Mouse (Mus musculus): ENCODE results near the gene Dhx30. TPM values are rescaled to one million over a fixed set of nuclear protein-coding genes. Genes with fewer than 3 reads are reported as not detected.

The Dhx30 gene
- polyA plus RNA-seq, 1 experiment from 2014 or later: 206 TPM

GRCm38 (mm10) chr9:110054781-110055180, 62.8 kb downstream of the Dhx30 start:
- peak overlapping the region; percentile 97 for H3K27ac ChIP-seq
- no peak for ATAC-seq (ENCODE audit: low FRiP score)
- H3K4me1 ChIP-seq: peaks cover 57% of the 10 kb centered on the region
- peak overlapping the region; percentile 61 for H3K9ac ChIP-seq
- H3K27me3 ChIP-seq: no peaks in the 10 kb centered on the region
- H3K36me3 ChIP-seq: no peaks in the 10 kb centered on the region
- H3K4me2 ChIP-seq (replicated peaks): peak overlapping the region; percentile 55
- H3K4me3 ChIP-seq: peak overlapping the region; percentile 35
- H3K9me3 ChIP-seq (replicated peaks): no peaks in the 10 kb centered on the region
- whole genome bisulfite sequencing: 54% methylated on average over 3 of the region's 3 CpGs

GRCm38 (mm10) chr9:110054080-110054421, 63.6 kb downstream of the Dhx30 start:
- H3K9me3 ChIP-seq (replicated peaks): no peaks in the 10 kb centered on the region
- H3K27ac ChIP-seq: peak overlapping the region; percentile 97
- H3K27me3 ChIP-seq: no peaks in the 10 kb centered on the region
- H3K4me1 ChIP-seq: peaks cover 57% of the 10 kb centered on the region
- H3K4me2 ChIP-seq (replicated peaks): peak overlapping the region; percentile 55
- peak overlapping the region; percentile 35 for H3K4me3 ChIP-seq
- peak; percentile 80 for ATAC-seq (ENCODE audit: low FRiP score)
- H3K36me3 ChIP-seq: no peaks in the 10 kb centered on the region
- peak overlapping the region; percentile 61 for H3K9ac ChIP-seq
- 38% methylated on average over 2 of the region's 2 CpGs for WGBS

DNA sequence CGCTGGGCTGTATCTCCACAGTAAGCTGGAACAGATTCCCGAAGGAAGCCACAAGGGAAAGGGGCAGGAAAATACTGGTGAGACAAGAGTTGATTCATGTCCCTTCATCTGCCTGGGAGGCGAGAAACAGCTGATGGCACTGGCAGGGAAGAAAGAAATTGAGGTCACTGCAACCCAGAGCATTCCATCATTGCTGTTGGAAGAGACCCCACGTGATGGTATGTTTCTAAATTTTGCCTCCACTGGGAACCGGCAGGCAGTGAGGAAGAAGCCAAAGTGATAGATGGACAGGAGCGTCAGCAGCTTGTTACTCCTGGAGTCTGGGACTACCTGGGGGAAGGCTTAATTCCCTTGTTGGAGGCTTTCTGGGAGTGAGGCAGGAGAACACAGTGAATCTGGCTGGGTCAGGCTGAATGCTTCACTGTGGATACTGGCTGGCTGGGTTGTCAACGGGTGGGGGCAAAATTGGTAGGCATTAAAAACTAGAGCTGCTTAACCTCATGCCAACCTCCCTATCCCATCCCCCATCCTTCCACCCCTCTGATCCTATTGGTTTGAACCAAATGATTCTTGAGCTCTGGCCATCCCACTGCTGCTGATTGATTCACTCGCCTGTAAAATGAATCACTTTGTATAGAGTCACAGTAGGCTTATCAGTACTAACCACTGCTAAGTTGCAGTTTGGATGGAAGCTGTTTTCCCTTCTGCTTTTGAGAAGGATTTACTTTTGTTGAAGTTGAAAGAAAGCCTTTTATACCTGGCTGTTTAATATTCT, 64.1 kb downstream of the Dhx30 start:
- H3K4me2 ChIP-seq (replicated peaks): peak overlapping the region; percentile 55
- H3K4me1 ChIP-seq: peaks cover 54% of the 10 kb centered on the region
- 21% methylated on average over 8 of the region's 8 CpGs for WGBS
- H3K9me3 ChIP-seq (replicated peaks): no peaks in the 10 kb centered on the region
- peak overlapping the region; percentile 97 for H3K27ac ChIP-seq
- H3K4me3 ChIP-seq: peak overlapping the region; percentile 35
- ATAC-seq (ENCODE audit: low FRiP score): peak; percentile 89
- peak overlapping the region; percentile 61 for H3K9ac ChIP-seq
- H3K36me3 ChIP-seq: no peaks in the 10 kb centered on the region
- H3K27me3 ChIP-seq: no peaks in the 10 kb centered on the region

DNA sequence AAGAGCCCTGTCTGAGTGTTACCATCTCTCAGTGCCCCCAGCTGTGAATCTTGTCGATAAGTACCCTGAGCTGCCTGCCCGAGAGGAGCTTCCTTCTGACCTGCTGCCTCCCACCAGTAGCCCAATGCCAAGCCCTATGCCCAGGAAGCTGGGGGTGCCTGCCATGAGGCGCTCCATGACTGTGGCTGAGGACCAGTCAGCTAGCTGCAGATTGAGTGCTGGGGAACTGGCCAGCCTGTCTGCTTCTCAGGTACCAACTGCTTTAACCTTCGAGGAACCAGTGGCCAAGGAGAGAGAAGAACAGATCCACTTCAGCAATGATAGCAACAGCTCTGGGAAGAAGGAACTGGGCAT, 64.7 kb downstream of the Dhx30 start:
- ATAC-seq (ENCODE audit: low FRiP score): 0 out of 2 replicates have a peak, but pooled peaks have one; percentile 32
- Histone ChIP-seq H3K36me3 (no peaks in the 10 kb centered on the region), H3K4me1 (peaks cover 59% of the 10 kb centered on the region), H3K4me2 (replicated peaks) (peak overlapping the region; percentile 55), H3K9ac (peak overlapping the region; percentile 61), H3K27ac (peak overlapping the region; percentile 97), H3K27me3 (no peaks in the 10 kb centered on the region), H3K9me3 (replicated peaks) (no peaks in the 10 kb centered on the region), H3K4me3 (peak overlapping the region; percentile 35)
- WGBS: 47% methylated on average over 4 of the region's 4 CpGs

DNA sequence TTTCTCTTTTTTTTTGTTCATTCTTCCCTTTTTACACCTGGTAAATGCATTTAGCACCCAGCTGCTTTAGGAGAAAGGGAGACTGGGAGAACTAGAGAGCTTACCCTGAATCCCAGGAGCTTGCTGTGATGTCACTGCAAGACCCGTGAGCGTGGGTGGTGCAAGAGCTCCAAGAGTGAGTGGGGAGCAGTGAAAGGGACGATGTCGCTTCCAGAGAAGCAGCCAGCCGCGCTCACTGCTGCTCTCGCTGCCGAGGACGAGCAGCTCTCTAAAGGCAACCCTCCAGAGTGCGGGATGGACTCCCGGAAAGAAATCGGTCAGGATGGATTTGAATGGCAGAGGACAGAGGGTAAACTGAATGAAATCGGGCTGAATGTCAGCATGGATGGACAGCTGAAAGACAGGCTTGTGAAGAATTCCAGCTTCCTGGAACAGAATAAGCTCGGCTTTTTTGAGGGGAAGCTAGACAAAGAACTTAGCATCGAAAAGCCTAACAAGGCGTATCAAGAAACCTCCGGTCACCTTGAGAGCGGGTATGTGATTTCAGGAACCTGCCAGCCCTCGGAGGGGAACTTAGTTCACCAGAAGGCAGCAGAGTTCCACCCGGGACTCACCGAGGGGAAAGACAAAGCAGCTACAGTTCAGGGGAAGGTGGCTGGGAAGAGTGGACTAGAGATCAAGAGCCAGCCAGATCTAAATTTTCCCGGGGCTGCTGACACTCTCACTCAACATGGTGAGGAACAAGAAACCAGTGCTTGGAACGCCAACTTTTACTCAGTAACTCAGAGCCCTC, 65.6 kb downstream of the Dhx30 start:
- Histone ChIP-seq H3K9me3 (replicated peaks) (no peaks in the 10 kb centered on the region), H3K4me2 (replicated peaks) (peak overlapping the region; percentile 55), H3K4me3 (peak overlapping the region; percentile 35), H3K4me1 (peaks cover 56% of the 10 kb centered on the region), H3K27ac (peak overlapping the region; percentile 97), H3K9ac (peak overlapping the region; percentile 61), H3K36me3 (no peaks in the 10 kb centered on the region), H3K27me3 (no peaks in the 10 kb centered on the region)
- ATAC-seq (ENCODE audit: low FRiP score): no peak; the same call in 1 of the 2 replicates
- 13% methylated on average over 23 of the region's 23 CpGs for WGBS

- Histone ChIP-seq H3K9me3 (replicated peaks) (no peaks in the 10 kb centered on the region), H3K4me3 (no peak overlapping the region), H3K4me1 (peaks cover 50% of the 10 kb centered on the region), H3K27ac (peak overlapping the region; percentile 97; the same call in 1 of the 2 replicates), H3K36me3 (no peaks in the 10 kb centered on the region), H3K27me3 (no peaks in the 10 kb centered on the region), H3K9ac (no peak overlapping the region), H3K4me2 (replicated peaks) (peak overlapping the region; percentile 55)
- no peak for ATAC-seq (ENCODE audit: low FRiP score)
These were observed 66.4 kb downstream of the Dhx30 start for GRCm38 (mm10) chr9:110051184-110051583.

DNA sequence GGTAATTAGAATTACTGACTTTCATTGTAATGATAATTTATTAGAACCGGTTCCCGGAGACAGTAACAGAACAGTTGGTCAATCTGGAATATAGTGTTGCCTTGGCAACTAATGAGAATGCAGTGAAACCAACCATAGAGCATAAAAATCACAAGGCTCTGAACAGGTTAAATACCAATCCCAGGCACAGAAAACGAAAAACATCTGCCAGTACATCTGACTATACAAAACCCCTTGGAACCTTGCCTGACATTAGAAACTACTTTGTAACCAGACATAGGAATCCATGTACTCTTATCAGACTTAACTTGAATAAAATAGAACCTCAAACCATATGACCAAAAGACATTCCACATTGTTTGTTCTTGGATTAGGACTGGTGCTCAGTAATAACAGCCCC, 69.8 kb downstream of the Dhx30 start:
- no peaks in the 10 kb centered on the region for H3K9me3 ChIP-seq (replicated peaks)
- no peak overlapping the region for H3K4me2 ChIP-seq (replicated peaks)
- no peak overlapping the region for H3K27ac ChIP-seq
- no peak overlapping the region for H3K4me3 ChIP-seq
- H3K4me1 ChIP-seq: peaks cover 24% of the 10 kb centered on the region
- ATAC-seq (ENCODE audit: low FRiP score): peak; percentile 20; the same call in 1 of the 2 replicates
- 29% methylated on average over 3 of the region's 3 CpGs for WGBS
- no peaks in the 10 kb centered on the region for H3K27me3 ChIP-seq
- H3K9ac ChIP-seq: no peak overlapping the region
- no peaks in the 10 kb centered on the region for H3K36me3 ChIP-seq

DNA sequence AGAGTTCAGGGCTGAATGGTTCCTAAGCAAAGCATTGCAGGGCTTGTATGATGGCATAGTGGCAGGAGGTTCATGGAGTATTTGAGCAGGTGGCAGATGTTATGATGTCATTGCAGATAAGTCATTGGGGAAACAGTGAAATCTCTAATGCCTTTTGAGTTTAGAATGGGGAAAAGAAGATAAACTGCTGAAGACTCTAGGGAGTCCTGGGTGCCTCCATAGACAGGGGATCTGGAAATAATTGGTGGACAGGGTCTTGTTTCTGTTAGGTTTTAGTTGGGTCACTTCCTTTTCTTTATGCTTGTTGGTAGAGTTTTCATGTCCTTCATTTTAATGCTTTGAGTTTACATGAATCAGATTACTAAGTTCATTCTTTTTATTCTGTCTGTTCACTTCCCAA, 70.4 kb downstream of the Dhx30 start:
- H3K9me3 ChIP-seq (replicated peaks): no peaks in the 10 kb centered on the region
- ATAC-seq (ENCODE audit: low FRiP score): no peak
- H3K27ac ChIP-seq: no peak overlapping the region

GRCm38 (mm10) chr9:110045763-110046377, 71.8 kb downstream of the Dhx30 start:
- Histone ChIP-seq H3K4me3 (no peak overlapping the region), H3K27me3 (no peaks in the 10 kb centered on the region), H3K9ac (no peak overlapping the region), H3K4me2 (replicated peaks) (no peak overlapping the region), H3K9me3 (replicated peaks) (no peaks in the 10 kb centered on the region), H3K27ac (no peak overlapping the region), H3K36me3 (no peaks in the 10 kb centered on the region), H3K4me1 (peaks cover 5% of the 10 kb centered on the region; the same call in 1 of the 2 replicates)
- no peak for ATAC-seq (ENCODE audit: low FRiP score)

More for the DNA sequence above, 70.4 kb downstream of the Dhx30 start:
- Histone ChIP-seq H3K36me3 (no peaks in the 10 kb centered on the region), H3K9ac (no peak overlapping the region), H3K4me2 (replicated peaks) (no peak overlapping the region), H3K27me3 (no peaks in the 10 kb centered on the region), H3K4me1 (peaks cover 18% of the 10 kb centered on the region), H3K4me3 (no peak overlapping the region)

DNA sequence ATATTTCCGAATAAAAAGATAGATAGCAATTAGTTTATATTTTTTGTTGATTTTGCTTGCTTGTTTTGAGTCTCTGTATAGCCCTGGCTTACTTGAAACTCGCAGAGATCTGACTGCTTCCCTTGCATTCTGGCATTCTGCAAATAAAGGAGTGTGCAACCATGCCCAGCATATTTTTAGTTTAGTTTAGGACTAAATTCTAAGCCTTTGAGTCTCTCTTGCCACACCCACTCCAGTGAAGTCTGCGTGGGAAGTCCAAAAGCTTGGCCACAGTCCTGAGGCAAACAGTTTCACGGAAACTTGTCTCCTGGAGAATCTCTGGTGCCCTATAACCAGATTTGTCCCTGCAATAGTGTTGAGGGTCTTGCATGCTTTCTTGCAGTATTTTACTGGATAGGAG, 73.3 kb downstream of the Dhx30 start:
- H3K9me3 ChIP-seq (replicated peaks): no peaks in the 10 kb centered on the region
- H3K4me1 ChIP-seq: peaks cover 5% of the 10 kb centered on the region; the same call in 1 of the 2 replicates
- no peak overlapping the region for H3K27ac ChIP-seq
- no peaks in the 10 kb centered on the region for H3K27me3 ChIP-seq
- no peak for ATAC-seq (ENCODE audit: low FRiP score)
- WGBS: 94% methylated on average over 4 of the region's 4 CpGs
- H3K4me3 ChIP-seq: no peak overlapping the region
- H3K36me3 ChIP-seq: peaks cover 11% of the 10 kb centered on the region; the same call in 1 of the 2 replicates
- H3K4me2 ChIP-seq (replicated peaks): no peak overlapping the region
- no peak overlapping the region for H3K9ac ChIP-seq

GRCm38 (mm10) chr9:110038485-110038884, 79.1 kb downstream of the Dhx30 start:
- WGBS: 100% methylated on average over 2 of the region's 2 CpGs
- H3K27me3 ChIP-seq: no peaks in the 10 kb centered on the region
- H3K4me3 ChIP-seq: no peak overlapping the region
- H3K9me3 ChIP-seq (replicated peaks): no peaks in the 10 kb centered on the region
- H3K9ac ChIP-seq: no peak overlapping the region
- H3K36me3 ChIP-seq: peaks cover 53% of the 10 kb centered on the region
- H3K27ac ChIP-seq: no peak overlapping the region
- no peak for ATAC-seq (ENCODE audit: low FRiP score)
- H3K4me1 ChIP-seq: no peaks in the 10 kb centered on the region
- H3K4me2 ChIP-seq (replicated peaks): no peak overlapping the region

GRCm38 (mm10) chr9:110037895-110038294, 79.7 kb downstream of the Dhx30 start:
- peaks cover 53% of the 10 kb centered on the region for H3K36me3 ChIP-seq
- no peak for ATAC-seq (ENCODE audit: low FRiP score)
- no peak overlapping the region for H3K4me3 ChIP-seq
- H3K9ac ChIP-seq: no peak overlapping the region
- H3K27me3 ChIP-seq: no peaks in the 10 kb centered on the region
- H3K9me3 ChIP-seq (replicated peaks): no peaks in the 10 kb centered on the region
- H3K4me1 ChIP-seq: no peaks in the 10 kb centered on the region
- WGBS: 91% methylated on average over 8 of the region's 8 CpGs
- H3K27ac ChIP-seq: no peak overlapping the region
- no peak overlapping the region for H3K4me2 ChIP-seq (replicated peaks)
